Mouse (Mus musculus) cerebellum, adult 18-20 months (tissue): ENCODE measurements around the gene Chst15.

Source experiments
- DNase-seq, 2 experiments: peaks; one replicate each; pipeline ENCODE4 v3.0.0; 2021

Chst15 gene

GRCm38 (mm10) chr7:132335367-132335766 is 18.3 kb upstream of the Chst15 start:
- no peak for DNase-seq

GRCm38 (mm10) chr7:132333078-132333477 is 16.1 kb upstream of the Chst15 start:
- no peak for DNase-seq

GRCm38 (mm10) chr7:132332176-132332575 is 15.1 kb upstream of the Chst15 start:
- DNase-seq = no peak

- DNase-seq = no peak
Observed at GRCm38 (mm10) chr7:132330179-132330578, 13.2 kb upstream of the Chst15 start.

GRCm38 (mm10) chr7:132328648-132329047 is 11.6 kb upstream of the Chst15 start:
- no peak for DNase-seq

- DNase-seq = peak; percentile 71 to 75
Observed at GRCm38 (mm10) chr7:132325549-132326331, 8.7 kb upstream of the Chst15 start.

- DNase-seq = no peak
Observed at GRCm38 (mm10) chr7:132323430-132323829, 6.4 kb upstream of the Chst15 start.

- DNase-seq = no peak
Observed at GRCm38 (mm10) chr7:132321392-132321958, 4.4 kb upstream of the Chst15 start.

- peak; percentile 68 to 79 for DNase-seq
Observed at GRCm38 (mm10) chr7:132316101-132317035, 660 bp downstream of the Chst15 start.

- DNase-seq = peak; percentile 79 to 86
Observed at GRCm38 (mm10) chr7:132315149-132316091, 1.6 kb downstream of the Chst15 start.

- DNase-seq = peak; percentile 51 to 65
Observed at GRCm38 (mm10) chr7:132312396-132312795, 4.6 kb downstream of the Chst15 start.

- no peak for DNase-seq
Observed at GRCm38 (mm10) chr7:132308537-132309191, 8.4 kb downstream of the Chst15 start.

GRCm38 (mm10) chr7:132307722-132308271 is 9.2 kb downstream of the Chst15 start:
- no peak for DNase-seq

GRCm38 (mm10) chr7:132306671-132307412 is 10.2 kb downstream of the Chst15 start:
- DNase-seq = peak in 1 of 2 experiments; percentile 37

GRCm38 (mm10) chr7:132305492-132306375 is 11.3 kb downstream of the Chst15 start:
- DNase-seq = no peak

GRCm38 (mm10) chr7:132304424-132305085 is 12.5 kb downstream of the Chst15 start:
- no peak for DNase-seq

- no peak for DNase-seq
Observed at GRCm38 (mm10) chr7:132303988-132304387, 13.0 kb downstream of the Chst15 start.

- DNase-seq = no peak
Observed at GRCm38 (mm10) chr7:132302508-132303241, 14.4 kb downstream of the Chst15 start.
